Mouse (Mus musculus) spleen, postnatal 10 days (tissue): ENCODE results near the gene Arpc5.
A peak's percentile ranks its signal among the peaks of the same experiment; 100 is the strongest.

Experiments
- DNase-seq, 2 experiments: peaks; one replicate each; pipeline ENCODE4 v3.0.0; 2021 to 2022; ENCODE audit warnings: low spot score in 2 of 2

Arpc5 gene

GRCm38 (mm10) chr1:152810533-152811439 lies 44.4 kb downstream of the Arpc5 start:
- DNase-seq: no peak

- DNase-seq: peak in 1 of 2 experiments; percentile 50
Observed at GRCm38 (mm10) chr1:152815265-152815701, 48.9 kb downstream of the Arpc5 start.

- DNase-seq: peak in 1 of 2 experiments; percentile 36
Observed at GRCm38 (mm10) chr1:152817027-152817769, 50.9 kb downstream of the Arpc5 start.

DNA sequence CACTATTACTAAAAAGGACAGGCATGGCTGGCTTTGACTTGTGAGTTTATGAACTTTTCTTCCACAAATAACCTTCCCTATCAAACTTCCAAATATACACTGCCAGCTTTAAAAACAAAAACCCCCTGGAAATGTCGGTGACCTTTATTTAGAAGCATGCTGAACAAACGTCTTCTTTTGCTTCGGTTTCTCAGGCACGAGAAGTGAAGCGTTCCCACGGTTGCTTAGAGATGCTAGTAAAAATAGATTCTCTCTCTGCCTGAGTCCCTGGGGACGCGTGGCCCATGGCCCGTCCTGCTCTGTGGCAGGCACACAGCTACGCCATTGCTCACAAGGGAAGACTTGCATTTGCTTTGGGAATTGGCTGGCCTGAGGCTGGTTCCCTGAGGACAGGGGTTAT lies 51.5 kb downstream of the Arpc5 start:
- peak in 1 of 2 experiments; percentile 66 for DNase-seq

GRCm38 (mm10) chr1:152819558-152819957 lies 53.2 kb downstream of the Arpc5 start:
- DNase-seq: no peak

GRCm38 (mm10) chr1:152820911-152821695 lies 54.8 kb downstream of the Arpc5 start:
- no peak for DNase-seq

- DNase-seq: no peak
Observed at GRCm38 (mm10) chr1:152821746-152822145, 55.4 kb downstream of the Arpc5 start.

DNA sequence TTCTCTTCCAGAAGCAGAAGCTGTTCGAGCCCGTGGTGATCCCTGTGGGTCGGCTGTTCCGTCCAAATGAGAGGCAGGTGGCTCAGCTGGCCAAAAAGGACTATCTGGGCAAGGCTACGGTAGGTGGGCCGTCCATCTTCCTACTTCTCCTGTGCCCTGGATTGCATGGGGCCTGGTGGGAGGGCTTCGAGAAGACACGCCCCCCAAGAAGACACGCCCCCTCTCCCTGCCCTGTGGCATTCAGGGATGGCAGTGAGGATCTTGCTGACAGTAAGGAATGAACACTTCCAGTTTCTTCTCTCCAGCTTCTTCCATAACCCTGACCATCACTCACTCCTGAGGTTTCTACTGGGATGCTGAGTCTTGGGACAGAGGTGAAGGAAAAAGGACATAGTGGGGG lies 57.9 kb downstream of the Arpc5 start:
- no peak for DNase-seq
